Mouse (Mus musculus): Measurements from ENCODE around the gene Nrxn1. TPM values are rescaled to one million over a fixed set of nuclear protein-coding genes. Genes with fewer than 3 reads are reported as not detected.

The Nrxn1 gene
- polyA plus RNA-seq, 1 experiment = 0.05 TPM

- no peak for TF ChIP-seq MAX (IDR thresholded peaks at IDR 0.05; ENCODE audit: low read depth)
- no peak for TF ChIP-seq MYOD1 (IDR thresholded peaks at IDR 0.05; ENCODE audit: control insufficient read depth in 1 of 3, insufficient read length in 2 of 3, low read depth in 2 of 3)
- no peak for TF ChIP-seq USF1 (IDR thresholded peaks at IDR 0.05; ENCODE audit: low read depth)
- no peak for TF ChIP-seq TCF12 (IDR thresholded peaks at IDR 0.05; ENCODE audit: insufficient read depth, poor library complexity, severe bottlenecking)
- Histone ChIP-seq H3K4me2 (ENCODE audit: low read depth) (no peak overlapping the region), H3K79me2 (ENCODE audit: control insufficient read depth, insufficient read depth) (no peaks in the 10 kb centered on the region), H3K27me3 (ENCODE audit: control insufficient read depth, insufficient read depth, insufficient read length) (no peaks in the 10 kb centered on the region), H3K4me3 (no peak overlapping the region), H3K36me3 (ENCODE audit: control insufficient read depth, insufficient read depth) (no peaks in the 10 kb centered on the region), H3ac (ENCODE audit: control insufficient read depth, insufficient read length) (no peak overlapping the region)
Observed at GRCm38 (mm10) chr17:90704773-90705172, 388.1 kb downstream of the Nrxn1 start.

- no peak overlapping the region for H3K4me3 ChIP-seq
- H3K4me2 ChIP-seq (ENCODE audit: low read depth) = no peak overlapping the region
- no peak for TF ChIP-seq REST (IDR thresholded peaks at IDR 0.05; ENCODE audit: insufficient read depth, insufficient read length)
- TF ChIP-seq POLR2AphosphoS2 (IDR thresholded peaks at IDR 0.05; ENCODE audit: insufficient read length, low read depth) = no peak
- no peak for TF ChIP-seq TCF12 (IDR thresholded peaks at IDR 0.05; ENCODE audit: insufficient read depth, poor library complexity, severe bottlenecking)
- no peak for TF ChIP-seq SRF (IDR thresholded peaks at IDR 0.05; ENCODE audit: control insufficient read depth, insufficient read length, low read depth)
- no peak for TF ChIP-seq MYOD1 (IDR thresholded peaks at IDR 0.05; ENCODE audit: control insufficient read depth in 1 of 3, insufficient read length in 2 of 3, low read depth in 2 of 3)
- no peak for TF ChIP-seq CEBPB (IDR thresholded peaks at IDR 0.05; ENCODE audit: insufficient read depth, poor library complexity, severe bottlenecking)
- no peak for TF ChIP-seq TCF3 (IDR thresholded peaks at IDR 0.05; ENCODE audit: insufficient read length, low read depth)
- no peak for TF ChIP-seq MAX (IDR thresholded peaks at IDR 0.05; ENCODE audit: low read depth)
- TF ChIP-seq MYOG (IDR thresholded peaks at IDR 0.05; ENCODE audit: control insufficient read depth in 1 of 3, insufficient read depth in 1 of 3, insufficient read length in 2 of 3, low read depth in 2 of 3) = no peak
- no peak for TF ChIP-seq POLR2A (IDR thresholded peaks at IDR 0.05; ENCODE audit: insufficient read length, low read depth)
- TF ChIP-seq USF1 (IDR thresholded peaks at IDR 0.05; ENCODE audit: low read depth) = no peak
- TF ChIP-seq E2F4 (IDR thresholded peaks at IDR 0.05; ENCODE audit: insufficient read depth) = no peak
- no peaks in the 10 kb centered on the region for H3K36me3 ChIP-seq (ENCODE audit: control insufficient read depth, insufficient read depth)
- H3K27me3 ChIP-seq (ENCODE audit: control insufficient read depth, insufficient read depth, insufficient read length) = no peaks in the 10 kb centered on the region
- no peak overlapping the region for H3ac ChIP-seq (ENCODE audit: control insufficient read depth, insufficient read length)
- H3K79me2 ChIP-seq (ENCODE audit: control insufficient read depth, insufficient read depth) = no peaks in the 10 kb centered on the region
Observed at GRCm38 (mm10) chr17:90702626-90703025, 390.2 kb downstream of the Nrxn1 start.

GRCm38 (mm10) chr17:90696071-90696800 lies 396.6 kb downstream of the Nrxn1 start:
- no peak overlapping the region for H3K4me3 ChIP-seq
- no peaks in the 10 kb centered on the region for H3K27me3 ChIP-seq (ENCODE audit: control insufficient read depth, insufficient read depth, insufficient read length)
- no peaks in the 10 kb centered on the region for H3K79me2 ChIP-seq (ENCODE audit: control insufficient read depth, insufficient read depth)
- H3K36me3 ChIP-seq (ENCODE audit: control insufficient read depth, insufficient read depth) = no peaks in the 10 kb centered on the region
- TF ChIP-seq MYOD1 (IDR thresholded peaks at IDR 0.05; ENCODE audit: control insufficient read depth in 1 of 3, insufficient read length in 2 of 3, low read depth in 2 of 3) (peak in 1 of 3 experiments; percentile 19), USF1 (IDR thresholded peaks at IDR 0.05; ENCODE audit: low read depth) (no peak), TCF12 (IDR thresholded peaks at IDR 0.05; ENCODE audit: insufficient read depth, poor library complexity, severe bottlenecking) (no peak), POLR2AphosphoS2 (IDR thresholded peaks at IDR 0.05; ENCODE audit: insufficient read length, low read depth) (no peak), POLR2A (IDR thresholded peaks at IDR 0.05; ENCODE audit: insufficient read length, low read depth) (no peak)
- no peak overlapping the region for H3ac ChIP-seq (ENCODE audit: control insufficient read depth, insufficient read length)
- H3K4me2 ChIP-seq (ENCODE audit: low read depth) = peak overlapping the region; percentile 71

- TF ChIP-seq POLR2AphosphoS2 (IDR thresholded peaks at IDR 0.05; ENCODE audit: insufficient read length, low read depth) (no peak), POLR2A (IDR thresholded peaks at IDR 0.05; ENCODE audit: insufficient read length, low read depth) (no peak), REST (IDR thresholded peaks at IDR 0.05; ENCODE audit: insufficient read depth, insufficient read length) (no peak), MYOD1 (IDR thresholded peaks at IDR 0.05; ENCODE audit: control insufficient read depth in 1 of 3, insufficient read length in 2 of 3, low read depth in 2 of 3) (no peak), CEBPB (IDR thresholded peaks at IDR 0.05; ENCODE audit: insufficient read depth, poor library complexity, severe bottlenecking) (no peak), MAX (IDR thresholded peaks at IDR 0.05; ENCODE audit: low read depth) (no peak), MYOG (IDR thresholded peaks at IDR 0.05; ENCODE audit: control insufficient read depth in 1 of 3, insufficient read depth in 1 of 3, insufficient read length in 2 of 3, low read depth in 2 of 3) (no peak), E2F4 (IDR thresholded peaks at IDR 0.05; ENCODE audit: insufficient read depth) (no peak), USF1 (IDR thresholded peaks at IDR 0.05; ENCODE audit: low read depth) (no peak), TCF3 (IDR thresholded peaks at IDR 0.05; ENCODE audit: insufficient read length, low read depth) (no peak), SRF (IDR thresholded peaks at IDR 0.05; ENCODE audit: control insufficient read depth, insufficient read length, low read depth) (no peak), TCF12 (IDR thresholded peaks at IDR 0.05; ENCODE audit: insufficient read depth, poor library complexity, severe bottlenecking) (no peak)
Observed at GRCm38 (mm10) chr17:90695086-90695584, 397.7 kb downstream of the Nrxn1 start.

GRCm38 (mm10) chr17:90684172-90684571 lies 408.7 kb downstream of the Nrxn1 start:
- Histone ChIP-seq H3K4me3 (no peak overlapping the region), H3K27me3 (ENCODE audit: control insufficient read depth, insufficient read depth, insufficient read length) (no peaks in the 10 kb centered on the region), H3K4me2 (ENCODE audit: low read depth) (no peak overlapping the region), H3ac (ENCODE audit: control insufficient read depth, insufficient read length) (no peak overlapping the region), H3K36me3 (ENCODE audit: control insufficient read depth, insufficient read depth) (no peaks in the 10 kb centered on the region), H3K79me2 (ENCODE audit: control insufficient read depth, insufficient read depth) (no peaks in the 10 kb centered on the region)
- TF ChIP-seq REST (IDR thresholded peaks at IDR 0.05; ENCODE audit: insufficient read depth, insufficient read length) (no peak), USF1 (IDR thresholded peaks at IDR 0.05; ENCODE audit: low read depth) (no peak), TCF3 (IDR thresholded peaks at IDR 0.05; ENCODE audit: insufficient read length, low read depth) (no peak), MYOD1 (IDR thresholded peaks at IDR 0.05; ENCODE audit: control insufficient read depth in 1 of 3, insufficient read length in 2 of 3, low read depth in 2 of 3) (no peak), CEBPB (IDR thresholded peaks at IDR 0.05; ENCODE audit: insufficient read depth, poor library complexity, severe bottlenecking) (no peak), E2F4 (IDR thresholded peaks at IDR 0.05; ENCODE audit: insufficient read depth) (no peak), TCF12 (IDR thresholded peaks at IDR 0.05; ENCODE audit: insufficient read depth, poor library complexity, severe bottlenecking) (no peak), POLR2AphosphoS2 (IDR thresholded peaks at IDR 0.05; ENCODE audit: insufficient read length, low read depth) (no peak), MYOG (IDR thresholded peaks at IDR 0.05; ENCODE audit: control insufficient read depth in 1 of 3, insufficient read depth in 1 of 3, insufficient read length in 2 of 3, low read depth in 2 of 3) (no peak), MAX (IDR thresholded peaks at IDR 0.05; ENCODE audit: low read depth) (no peak), SRF (IDR thresholded peaks at IDR 0.05; ENCODE audit: control insufficient read depth, insufficient read length, low read depth) (no peak), POLR2A (IDR thresholded peaks at IDR 0.05; ENCODE audit: insufficient read length, low read depth) (no peak)

More at GRCm38 (mm10) chr17:90695086-90695584, 397.7 kb downstream of the Nrxn1 start:
- Histone ChIP-seq H3K79me2 (ENCODE audit: control insufficient read depth, insufficient read depth) (no peaks in the 10 kb centered on the region), H3K27me3 (ENCODE audit: control insufficient read depth, insufficient read depth, insufficient read length) (no peaks in the 10 kb centered on the region), H3K4me2 (ENCODE audit: low read depth) (no peak overlapping the region), H3K4me3 (no peak overlapping the region), H3K36me3 (ENCODE audit: control insufficient read depth, insufficient read depth) (no peaks in the 10 kb centered on the region), H3ac (ENCODE audit: control insufficient read depth, insufficient read length) (no peak overlapping the region)
